Comparison of ENCODE assay signal across 33 mouse cellular contexts in the genomic region with DNA sequence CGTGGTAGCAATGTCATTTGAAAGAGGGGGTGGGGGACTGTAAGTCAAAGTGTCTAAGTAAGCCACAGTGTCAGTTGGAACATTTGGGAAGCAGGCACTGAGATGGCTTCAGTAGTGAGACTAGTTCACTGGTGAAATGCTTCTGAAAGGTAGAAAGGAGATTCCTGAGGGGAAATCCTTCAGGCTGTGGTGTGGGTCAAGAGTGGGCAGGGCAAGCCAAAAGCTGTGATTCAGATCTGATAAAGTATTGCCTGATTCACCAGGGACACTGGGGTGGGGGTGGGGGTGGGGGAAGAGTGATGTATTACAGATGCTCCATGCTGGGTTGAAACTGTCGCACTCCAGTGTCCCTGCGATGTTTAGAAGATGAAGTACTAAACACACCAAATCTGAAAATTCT. TPM values are rescaled to one million over a fixed set of nuclear protein-coding genes. Genes with fewer than 3 reads are reported as not detected.
DNase-seq lines count a peak whose midpoint lies in the region; ATAC-seq and TF ChIP-seq lines count a peak whose summit lies in the region.
"Had no signal": no experiment of that assay in that cellular context is flagged by ENCODE, and none has a peak within 500 bp of the region (broad histone marks: within the 10 kb centered on the region; RNA-seq: fewer than 3 reads in every experiment).

No protein-coding gene starts in this region.

- no peak for TF ChIP-seq POLR2A in myocyte (IDR thresholded peaks at IDR 0.05; ENCODE audit: insufficient read length, low read depth)

- WGBS in lung, embryonic 15.5 days, result 38% methylated on average over 3 of the region's 3 CpGs

- no peak overlapping the region for H3K4me2 ChIP-seq in lung, embryonic 15.5 days
- H3K4me2 ChIP-seq in myocyte (ENCODE audit: low read depth), result peak overlapping the region; percentile 48
- H3K4me2 ChIP-seq: forebrain, embryonic 13.5 days; heart, embryonic 13.5 days; hindbrain, embryonic 12.5 days; hindbrain, embryonic 15.5 days had no signal

- peak; percentile 8 to 54 for DNase-seq in adrenal gland, adult (ENCODE audit: inconsistent age in 2 of 2, low spot score in 1 of 2)
- no peak for DNase-seq in adrenal gland, adult 18-20 months (ENCODE audit: low spot score in 2 of 2)
- peak; percentile 21 for DNase-seq in adrenal gland, postnatal 14 days
- no peak for DNase-seq in adrenal gland, postnatal 25 days
- no peak for DNase-seq in lung, adult 18-20 months
- DNase-seq in cerebellum, postnatal 4 days (ENCODE audit: low spot score in 2 of 2), result no peak
- DNase-seq: B cell, adult 2 months; cerebellum, adult 11 months; cerebellum, adult 2 months; cerebellum, adult 9-11 months; cerebellum, postnatal 25 days; heart, adult 2 months; kidney, adult 8-10 months had no signal

- no peaks in the 10 kb centered on the region for H3K9me3 ChIP-seq in lung, embryonic 15.5 days
- H3K9me3 ChIP-seq: forebrain, embryonic 10.5 days; forebrain, embryonic 13.5 days; heart, embryonic 10.5 days; heart, embryonic 13.5 days; hindbrain, embryonic 12.5 days; hindbrain, embryonic 15.5 days had no signal

- no peak overlapping the region for H3K9ac ChIP-seq in lung, embryonic 15.5 days
- H3K9ac ChIP-seq: forebrain, embryonic 13.5 days; heart, embryonic 13.5 days; hindbrain, embryonic 12.5 days; hindbrain, embryonic 15.5 days had no signal

- no peak overlapping the region for H3ac ChIP-seq in myocyte (ENCODE audit: control insufficient read depth, insufficient read length)

- H3K79me2 ChIP-seq in myocyte (ENCODE audit: control insufficient read depth, insufficient read depth), result no peaks in the 10 kb centered on the region

- H3K4me3 ChIP-seq in lung, embryonic 15.5 days, result no peak overlapping the region
- H3K4me3 ChIP-seq in myocyte, result no peak overlapping the region
- H3K4me3 ChIP-seq: forebrain, embryonic 10.5 days; forebrain, embryonic 13.5 days; heart, adult 2 months; heart, embryonic 10.5 days; heart, embryonic 13.5 days; hindbrain, embryonic 12.5 days; hindbrain, embryonic 15.5 days had no signal

- H3K4me1 ChIP-seq in lung, embryonic 15.5 days, result peaks cover 7% of the 10 kb centered on the region; the same call in 1 of the 2 replicates
- H3K4me1 ChIP-seq: heart, embryonic 10.5 days; heart, embryonic 13.5 days; hindbrain, embryonic 12.5 days; hindbrain, embryonic 15.5 days had no signal

- no peaks in the 10 kb centered on the region for H3K36me3 ChIP-seq in lung, embryonic 15.5 days
- H3K36me3 ChIP-seq in myocyte (ENCODE audit: control insufficient read depth, insufficient read depth), result no peaks in the 10 kb centered on the region
- H3K36me3 ChIP-seq: forebrain, embryonic 10.5 days; G1E; heart, embryonic 10.5 days; heart, embryonic 13.5 days; hindbrain, embryonic 12.5 days; hindbrain, embryonic 15.5 days had no signal

- H3K27me3 ChIP-seq in lung, embryonic 15.5 days, result no peaks in the 10 kb centered on the region
- H3K27me3 ChIP-seq in myocyte (ENCODE audit: control insufficient read depth, insufficient read depth, insufficient read length), result no peaks in the 10 kb centered on the region
- H3K27me3 ChIP-seq: CH12.LX; forebrain, embryonic 13.5 days; heart, embryonic 13.5 days; hindbrain, embryonic 12.5 days; hindbrain, embryonic 15.5 days had no signal

- ATAC-seq in lung, embryonic 15.5 days (ENCODE audit: borderline replicate concordance, extremely low read depth, low FRiP score, low TSS enrichment), result peak; percentile 8; the same call in 1 of the 2 replicates
- ATAC-seq: forebrain, embryonic 13.5 days; intestine, postnatal 0 days had no signal

- H3K27ac ChIP-seq in lung, embryonic 15.5 days, result no peak overlapping the region
- H3K27ac ChIP-seq: forebrain, embryonic 10.5 days; forebrain, embryonic 13.5 days; heart, adult 2 months; heart, embryonic 10.5 days; heart, embryonic 13.5 days; hindbrain, embryonic 12.5 days; hindbrain, embryonic 15.5 days had no signal

TF ChIP-seq in myocyte, 11 proteins besides CTCF, POLR2A, EP300 and RAD21:
- TF ChIP-seq MYOG (IDR thresholded peaks at IDR 0.05; ENCODE audit: control insufficient read depth in 1 of 3, insufficient read depth in 1 of 3, insufficient read length in 2 of 3, low read depth in 2 of 3) (no peak), MYOD1 (IDR thresholded peaks at IDR 0.05; ENCODE audit: control insufficient read depth in 1 of 3, insufficient read length in 2 of 3, low read depth in 2 of 3) (no peak), CEBPB (IDR thresholded peaks at IDR 0.05; ENCODE audit: insufficient read depth, poor library complexity, severe bottlenecking) (no peak), TCF12 (IDR thresholded peaks at IDR 0.05; ENCODE audit: insufficient read depth, poor library complexity, severe bottlenecking) (no peak)
TF ChIP-seq in myocyte: peak in this region for 0.

RNA-seq across cellular contexts. Expression of a gene that starts 31.6 kb away (rescaled TPM):
- not detected for total RNA-seq in adrenal gland, adult 18-20 months (2021)
- total RNA-seq in adrenal gland, postnatal 14 days (2021), result not detected in 2 replicates
- total RNA-seq in adrenal gland, postnatal 25 days (2021), result not detected in 2 replicates
- not detected in 2 replicates for polyA plus RNA-seq in lung, embryonic 15.5 days (2015; fragmentation: Nextera tagmentation; extraction: Ambion mirVana)
- not detected for polyA plus RNA-seq in myocyte (2012; fragmentation: generic; extraction: Trizol)
- total RNA-seq: G1E; gastrocnemius, adult 8-10 months; gastrocnemius, postnatal 25 days; heart, adult 2 months; heart, postnatal 25 days; hematopoietic stem cell, adult 5-6 weeks had no signal
- polyA plus RNA-seq: embryonic facial prominence, embryonic 11.5 days; embryonic facial prominence, embryonic 14.5 days; forebrain, embryonic 10.5 days; forebrain, embryonic 13.5 days; gonadal fat pad, adult 2 months; heart, adult 2 months; heart, embryonic 10.5 days; heart, embryonic 13.5 days; heart, embryonic 16.5 days; intestine, embryonic 14.5 days; intestine, postnatal 0 days had no signal

RNA-seq across cellular contexts. Expression of a gene that starts 39.2 kb away (rescaled TPM):
- total RNA-seq in adrenal gland, adult 18-20 months (2021), result 10 to 100 TPM; 15.7 to 19.3 TPM
- total RNA-seq in adrenal gland, postnatal 14 days (2021), result 15.6 and 15.9 TPM in 2 replicates
- total RNA-seq in adrenal gland, postnatal 25 days (2021), result 23.9 and 24.9 TPM in 2 replicates
- polyA plus RNA-seq in lung, embryonic 15.5 days (2015; fragmentation: Nextera tagmentation; extraction: Ambion mirVana), result 7.7 and 8.0 TPM in 2 replicates
- 4.9 TPM for polyA plus RNA-seq in myocyte (2012; fragmentation: generic; extraction: Trizol)

Comparison
In these comparisons a context has a peak if more than half of its experiments do, and no peak if none do; other contexts are left out.
1. DNase-seq: peak in adrenal gland, adult (2 of 2) and adrenal gland, postnatal 14 days (single experiment); none in adrenal gland, adult 18-20 months (0 of 2), adrenal gland, postnatal 25 days (single experiment), lung, adult 18-20 months (0 of 2) and cerebellum, postnatal 4 days (0 of 2).